Mouse (Mus musculus) heart, adult 11 months (tissue): Measurements from ENCODE around the gene Olfr643.

Source experiments
- DNase-seq: peaks from one replicate; pipeline ENCODE4 v3.0.0; 2022

The Olfr643 gene

GRCm38 (mm10) chr7:104137305-104137704, at the start of gene Olfr643:
Gene Olfr643 (minus strand): TSS chr7:104137405.
- no peak for DNase-seq

GRCm38 (mm10) chr7:104183292-104183691, 46.1 kb upstream of the Olfr643 start, which contains the start of gene Olfr648:
Gene Olfr648 (minus strand): TSS chr7:104183392.
- no peak for DNase-seq

DNA sequence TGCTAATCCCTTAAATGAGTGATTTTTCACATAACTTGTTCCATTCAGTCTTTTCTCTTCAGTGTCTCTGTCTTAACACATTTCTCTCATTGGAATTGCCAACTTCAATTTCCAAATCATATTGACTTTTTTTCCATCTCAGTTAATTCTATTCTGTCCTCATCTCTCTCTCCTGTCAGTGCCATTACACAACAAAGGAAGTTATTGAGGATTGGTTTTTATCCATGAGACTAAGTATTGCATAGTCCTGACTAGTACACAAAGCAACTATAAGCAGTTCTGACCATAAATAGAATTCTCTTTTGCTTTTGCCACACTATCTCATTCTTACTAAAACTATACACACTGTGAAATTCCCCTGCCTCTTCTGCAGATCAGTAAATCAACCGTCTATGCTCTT, 41.9 kb upstream of the Olfr643 start:
- DNase-seq: no peak

DNA sequence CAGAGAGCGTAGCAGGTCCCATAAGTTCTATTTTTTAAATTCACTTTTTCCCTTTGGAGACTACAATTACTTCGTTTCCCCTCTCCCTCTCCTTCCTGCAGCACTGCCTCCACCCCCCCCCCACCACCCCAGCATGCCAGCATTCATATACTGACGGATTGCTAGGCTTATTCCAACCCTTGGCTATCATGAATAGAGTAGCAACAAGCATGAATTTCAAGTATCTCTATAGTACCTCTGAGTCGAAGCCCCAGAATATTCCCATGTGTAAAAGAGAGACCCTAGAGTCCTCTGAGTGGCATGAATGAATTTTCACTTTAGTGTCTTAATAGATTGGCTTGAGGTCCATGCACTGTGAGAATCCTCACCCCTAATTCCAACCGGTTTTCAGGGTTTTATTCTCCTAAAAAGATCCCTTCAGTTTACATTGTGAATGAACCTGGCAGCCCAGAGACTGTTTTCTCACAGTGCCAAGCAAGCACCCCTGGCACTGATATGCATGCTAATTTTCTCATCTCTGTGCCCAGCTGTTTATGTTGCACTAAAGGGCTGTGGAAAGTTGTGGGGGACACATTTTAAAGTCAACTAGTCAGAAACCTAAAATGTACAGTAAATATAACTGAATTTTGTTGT, 41.3 kb upstream of the Olfr643 start:
- DNase-seq: no peak

- no peak for DNase-seq
These were observed 37.9 kb upstream of the Olfr643 start for GRCm38 (mm10) chr7:104175085-104175484.

- no peak for DNase-seq
These were observed 32.5 kb upstream of the Olfr643 start for GRCm38 (mm10) chr7:104169634-104170204.

- DNase-seq: no peak
These were observed 29.9 kb upstream of the Olfr643 start for GRCm38 (mm10) chr7:104167105-104167504.

DNA sequence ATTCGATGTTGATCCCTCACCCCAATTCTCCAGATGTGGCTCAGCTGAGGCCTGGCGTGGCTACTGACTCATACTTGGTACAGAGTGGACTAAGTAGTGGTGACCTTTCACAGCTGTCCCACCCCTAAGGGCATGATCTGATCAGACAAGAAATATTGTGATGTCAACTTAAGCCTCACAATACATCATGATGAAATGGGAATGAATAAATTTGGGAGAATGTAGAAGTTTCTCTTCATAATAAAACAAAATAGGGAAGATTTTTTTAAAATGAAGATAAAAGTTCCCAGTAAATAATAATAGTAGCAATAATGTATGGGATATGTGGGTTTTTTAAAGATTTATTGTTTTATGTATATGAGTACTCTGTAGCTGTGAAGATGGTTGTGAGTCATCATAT, 13.3 kb upstream of the Olfr643 start, which contains the start of gene Ubqlnl:
TSS of gene Ubqlnl (minus strand) at position 101 of the 400 bp plus-strand sequence.
- DNase-seq: no peak

GRCm38 (mm10) chr7:104143179-104143578, 6.0 kb upstream of the Olfr643 start, which contains the start of gene Ubqln3:
Gene Ubqln3 (minus strand): TSS chr7:104143279.
- DNase-seq: no peak

- DNase-seq: peak; percentile 84
These were observed 7.5 kb downstream of the Olfr643 start, which contains the start of gene Ubqln5 for GRCm38 (mm10) chr7:104129726-104130125. Gene Ubqln5 (minus strand): TSS chr7:104129826.

GRCm38 (mm10) chr7:104104757-104104972, 32.5 kb downstream of the Olfr643 start, which contains the start of gene Olfr646:
Gene Olfr646 (plus strand): TSS chr7:104104873.
- DNase-seq: no peak

- DNase-seq: no peak
These were observed 33.1 kb downstream of the Olfr643 start for GRCm38 (mm10) chr7:104103913-104104756.

DNA sequence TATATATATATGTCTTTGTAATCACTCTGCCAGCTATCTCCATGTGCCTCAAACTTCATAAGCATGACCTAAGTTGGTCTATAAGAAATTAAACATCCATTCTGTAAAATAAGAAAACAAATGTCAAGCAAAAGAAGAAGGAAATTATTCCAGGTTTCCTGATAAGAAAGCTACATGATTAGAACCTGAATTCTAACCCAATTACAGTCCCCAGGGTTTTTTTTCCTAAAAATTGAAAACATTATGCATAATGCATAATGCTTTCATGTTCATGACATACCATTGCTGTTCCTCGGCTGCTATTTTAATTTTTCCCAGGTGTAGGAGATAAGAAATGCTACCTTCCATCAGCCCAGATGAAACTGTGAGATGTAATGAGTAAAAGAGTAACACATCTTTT, 51.8 kb downstream of the Olfr643 start, which contains the start of gene Olfr645:
TSS of gene Olfr645 (minus strand) at position 101 of the 400 bp plus-strand sequence.
- no peak for DNase-seq

- DNase-seq: no peak
These were observed 65.4 kb downstream of the Olfr643 start, which contains the start of gene Olfr644 for GRCm38 (mm10) chr7:104071769-104072168. Gene Olfr644 (minus strand): TSS chr7:104071869.

- no peak for DNase-seq
These were observed 75.9 kb downstream of the Olfr643 start, which contains the start of gene 4930516K23Rik for GRCm38 (mm10) chr7:104061345-104061744. Gene 4930516K23Rik (minus strand): TSS chr7:104061445.

DNA sequence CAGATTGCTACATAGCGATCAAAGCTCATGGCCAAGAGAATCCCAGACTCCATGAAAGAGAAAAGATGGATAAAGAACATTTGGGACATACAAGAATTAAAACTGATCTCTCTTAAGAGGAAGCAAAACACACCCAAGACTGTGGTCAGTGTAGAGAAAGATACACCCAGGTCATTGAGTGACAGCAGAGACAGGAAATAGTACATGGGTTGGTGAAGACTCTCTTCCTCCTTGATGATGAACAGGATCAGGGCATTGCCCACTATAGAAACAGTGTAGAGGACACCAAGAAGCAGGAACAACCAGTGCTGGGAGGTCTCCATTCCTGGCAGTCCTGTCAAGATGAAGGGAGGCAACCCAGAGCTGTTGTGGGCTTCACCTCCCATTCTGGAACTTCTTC, 78.0 kb downstream of the Olfr643 start:
- DNase-seq: no peak

GRCm38 (mm10) chr7:104052566-104052965, 84.6 kb downstream of the Olfr643 start, which contains the start of gene Olfr642:
Gene Olfr642 (minus strand): TSS chr7:104052666.
- no peak for DNase-seq

GRCm38 (mm10) chr7:104050745-104051144, 86.5 kb downstream of the Olfr643 start:
- DNase-seq: no peak

- no peak for DNase-seq
These were observed 102.1 kb downstream of the Olfr643 start, which contains the start of gene Olfr641 for GRCm38 (mm10) chr7:104035145-104035544. Gene Olfr641 (plus strand): TSS chr7:104035445.

GRCm38 (mm10) chr7:104026978-104027377, 110.2 kb downstream of the Olfr643 start:
- DNase-seq: no peak

DNA sequence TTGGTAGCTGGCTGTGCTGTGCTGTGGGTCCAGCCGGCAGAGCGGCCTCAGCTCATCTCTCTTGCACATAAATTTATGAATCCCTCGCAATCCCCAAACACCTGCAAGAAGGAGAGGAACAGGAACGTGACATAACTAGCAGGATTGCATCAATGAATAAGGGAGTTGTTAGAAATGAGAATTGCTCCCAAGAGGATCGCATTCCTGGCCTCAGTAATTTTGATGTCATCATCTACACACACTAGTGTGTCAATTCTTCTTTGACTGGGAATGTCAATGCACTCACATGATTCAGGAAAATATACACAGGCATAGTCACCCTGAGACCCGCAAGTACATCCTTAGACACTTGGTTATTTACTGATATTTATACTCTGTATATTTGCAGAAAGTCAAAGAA, 111.7 kb downstream of the Olfr643 start, which contains the start of gene Olfr640:
TSS of gene Olfr640 (minus strand) at position 101 of the 400 bp plus-strand sequence.
- no peak for DNase-seq

DNA sequence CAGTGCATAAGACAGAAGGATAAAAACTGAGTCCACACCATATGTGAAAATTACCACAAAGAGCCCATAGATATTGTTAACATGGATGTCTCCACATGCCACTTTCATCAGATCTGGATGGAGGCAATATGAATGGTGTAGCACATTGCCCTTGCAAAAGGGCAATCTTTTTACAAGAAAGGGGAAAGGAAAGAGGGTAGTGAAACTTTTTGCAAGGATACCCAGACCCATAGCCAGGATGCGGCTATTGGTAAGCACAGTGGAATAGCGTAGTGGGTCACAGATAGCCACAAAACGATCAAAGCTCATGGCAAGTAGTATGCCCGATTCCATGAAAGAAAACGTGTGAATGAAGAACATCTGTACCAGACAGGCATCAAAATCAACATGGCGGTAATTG, 115.6 kb downstream of the Olfr643 start:
- no peak for DNase-seq

GRCm38 (mm10) chr7:104018953-104019352, 118.3 kb downstream of the Olfr643 start:
- DNase-seq: no peak
